Mouse (Mus musculus) cerebellum, postnatal 4 days (tissue): ENCODE data around the gene Rfpl4b.
"Not testable (repeated sequence)": the region's sequence is repeated elsewhere in the genome, so short reads cannot be mapped to it uniquely, and the experiment has no call there.

Experiments
- DNase-seq, 2 experiments: peaks; one replicate each; pipeline ENCODE4 v3.0.0; 2022; ENCODE audit warnings: low spot score in 2 of 2, mixed read lengths in 1 of 2

Gene Rfpl4b

DNA sequence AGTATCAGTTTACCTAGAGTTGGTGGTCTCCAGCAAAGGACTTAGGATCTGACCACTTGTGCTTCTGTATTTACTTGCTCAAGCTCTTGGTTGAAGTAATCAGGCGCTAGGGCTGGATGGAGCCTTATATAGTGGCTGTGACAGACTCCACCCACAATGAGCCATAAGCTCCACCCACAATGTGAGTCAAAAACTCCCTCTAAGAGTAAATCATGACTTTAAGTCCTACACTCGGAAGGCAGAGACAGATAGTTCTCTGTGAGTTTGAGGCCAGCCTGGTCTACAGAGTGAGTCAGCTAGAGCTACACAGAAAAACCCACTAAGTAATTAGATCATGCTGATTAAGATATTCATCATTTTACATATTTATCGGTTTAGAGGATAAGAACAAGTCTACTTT, at the start of gene Rfpl4b:
Gene Rfpl4b, minus strand, starts transcription at position 101 of the 400 bp plus-strand sequence.
- no peak for DNase-seq

DNA sequence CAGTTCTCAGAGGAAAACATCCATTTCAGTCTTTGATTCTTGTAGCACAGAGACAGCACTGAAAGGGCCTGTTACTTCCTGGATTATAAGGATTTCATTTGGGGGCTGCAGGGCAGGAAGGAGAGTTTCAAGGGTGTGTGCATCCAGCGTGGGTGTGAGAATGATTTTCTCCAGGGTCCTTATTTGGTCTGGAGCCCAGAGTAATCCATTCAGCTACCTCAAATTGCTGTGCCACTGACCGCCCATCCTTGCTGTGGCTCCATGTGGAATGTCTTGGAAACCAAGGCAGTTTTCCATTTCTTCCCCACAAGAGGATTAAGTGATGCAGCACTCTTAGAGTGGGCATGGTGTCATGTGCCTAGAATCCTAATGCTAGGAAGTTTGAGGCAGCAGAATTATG, 33.6 kb upstream of the Rfpl4b start:
- no peak for DNase-seq

DNA sequence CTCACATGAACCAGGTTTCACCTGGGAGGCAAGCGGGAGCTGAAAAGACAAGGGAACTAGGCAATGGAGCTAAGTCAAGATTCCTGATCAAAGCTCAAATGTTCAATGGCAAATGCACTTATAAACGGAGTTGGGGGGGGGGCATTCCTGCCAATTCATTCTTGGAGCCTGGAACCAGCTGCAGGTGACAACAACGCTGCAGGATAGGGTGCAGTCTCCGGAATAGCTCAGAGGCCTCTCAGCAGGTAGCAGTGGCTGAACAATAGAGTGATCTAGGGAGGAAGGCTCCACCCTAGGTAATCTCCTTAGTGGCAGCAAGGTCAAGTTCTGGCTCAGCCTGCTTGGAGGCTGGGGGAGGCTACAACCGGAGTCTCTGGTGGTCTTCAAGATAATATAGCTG, 28.4 kb upstream of the Rfpl4b start:
- DNase-seq: not testable (repeated sequence)

DNA sequence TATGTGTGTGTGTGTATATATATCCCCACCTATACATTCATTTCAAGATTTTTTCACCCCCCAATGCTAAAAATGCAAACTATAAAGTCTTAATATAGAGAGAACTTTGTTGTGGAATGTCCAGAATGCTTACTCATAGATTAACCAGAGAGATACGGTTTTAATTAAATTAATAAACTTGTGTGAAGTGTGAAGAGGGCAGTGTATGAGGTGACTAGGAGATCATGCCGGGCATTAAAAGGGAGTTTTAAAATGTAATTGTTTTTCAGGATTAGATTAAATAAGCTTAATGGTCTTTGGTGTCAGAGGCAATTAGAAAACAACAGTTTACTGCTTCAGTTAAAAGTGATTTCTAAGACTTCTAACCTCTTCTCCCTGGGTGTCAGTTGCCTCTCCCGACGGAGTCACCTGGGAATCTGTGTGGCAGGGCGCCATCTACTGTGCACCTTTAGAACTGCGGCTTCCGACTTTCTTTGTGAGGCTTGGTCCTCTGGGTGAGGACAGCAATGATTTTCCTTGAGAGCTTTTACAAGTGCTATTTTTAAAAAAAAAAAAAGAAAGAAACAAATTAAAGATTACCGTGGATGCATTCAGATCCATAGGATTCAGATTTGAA, 27.4 kb upstream of the Rfpl4b start:
- DNase-seq: peak; percentile 71 to 82

DNA sequence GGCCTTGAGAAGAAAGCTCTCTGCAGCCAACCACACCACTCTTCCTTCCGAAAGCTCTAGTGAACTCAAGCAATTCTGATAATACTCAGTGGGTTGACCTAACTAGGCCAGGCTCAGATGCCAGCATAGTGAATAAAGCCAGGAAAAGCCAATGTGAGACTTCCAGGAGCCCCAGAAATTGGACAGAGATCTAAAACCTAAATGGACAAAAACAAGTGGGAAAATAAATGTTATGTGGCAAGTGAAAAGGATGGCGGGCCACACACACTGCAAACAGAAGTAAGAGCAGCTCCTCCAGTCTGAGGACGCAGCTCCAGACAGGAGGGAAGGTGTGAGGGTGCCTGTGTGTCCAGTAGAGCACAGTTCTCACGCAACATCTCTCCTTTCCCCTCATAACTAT, 26.7 kb upstream of the Rfpl4b start:
- DNase-seq: no peak

DNA sequence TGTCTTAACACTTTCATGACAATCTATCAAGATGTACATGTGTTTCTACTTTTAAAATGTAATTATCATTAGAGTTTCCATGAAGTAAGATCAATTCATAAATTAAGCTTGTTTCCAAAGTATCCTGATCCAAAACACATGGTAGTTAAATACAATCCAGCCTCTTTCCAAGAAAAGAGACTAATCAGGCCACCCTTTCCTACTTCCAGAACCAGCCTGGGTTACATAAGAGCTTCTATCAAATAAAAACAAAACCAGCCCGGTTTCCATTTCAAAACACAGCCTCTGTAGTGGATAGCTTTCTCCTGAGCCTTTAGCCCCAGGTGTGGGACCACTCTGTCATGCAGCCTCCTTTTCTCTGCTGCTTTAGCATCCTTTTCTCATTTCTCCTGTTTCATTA, 2.2 kb upstream of the Rfpl4b start:
- DNase-seq: no peak

DNA sequence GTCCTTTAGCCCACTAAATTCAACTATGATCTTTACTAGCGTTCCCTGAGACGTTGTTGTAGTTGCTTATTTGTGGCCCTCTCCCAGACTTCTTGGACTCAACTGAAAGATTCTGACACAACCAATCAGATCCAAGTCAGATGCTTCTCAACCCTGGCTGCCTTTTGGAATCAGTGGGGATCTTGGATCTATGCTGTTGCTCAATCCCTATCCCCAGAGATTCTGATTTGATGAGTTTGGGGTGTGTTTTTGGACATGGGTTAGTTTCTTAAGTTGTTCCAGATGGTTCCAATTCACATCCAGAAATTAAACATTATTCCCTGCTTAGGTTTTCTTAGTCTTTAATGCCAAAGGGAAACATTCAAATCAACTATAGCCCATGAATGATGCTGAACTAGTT, 15.5 kb downstream of the Rfpl4b start:
- DNase-seq: no peak

DNA sequence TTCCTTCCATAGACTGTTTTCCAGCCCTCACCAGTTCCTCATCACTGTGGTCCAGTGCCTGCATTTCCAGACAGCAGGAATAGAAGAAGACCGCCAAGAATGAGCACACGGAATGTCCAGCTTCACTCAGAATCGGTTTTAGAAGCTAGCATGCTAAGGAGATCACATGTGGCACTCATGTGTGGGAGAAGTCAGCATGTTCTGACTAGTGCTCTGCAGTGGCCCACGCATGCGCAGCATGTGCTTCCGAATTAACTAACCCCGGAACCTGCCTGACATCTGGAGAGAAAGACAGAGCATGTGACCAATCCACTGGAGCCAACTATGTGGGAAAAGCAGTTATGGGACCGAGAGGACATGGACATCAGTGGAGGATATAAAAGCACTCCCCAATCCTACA, 17.5 kb downstream of the Rfpl4b start:
- DNase-seq: no peak

DNA sequence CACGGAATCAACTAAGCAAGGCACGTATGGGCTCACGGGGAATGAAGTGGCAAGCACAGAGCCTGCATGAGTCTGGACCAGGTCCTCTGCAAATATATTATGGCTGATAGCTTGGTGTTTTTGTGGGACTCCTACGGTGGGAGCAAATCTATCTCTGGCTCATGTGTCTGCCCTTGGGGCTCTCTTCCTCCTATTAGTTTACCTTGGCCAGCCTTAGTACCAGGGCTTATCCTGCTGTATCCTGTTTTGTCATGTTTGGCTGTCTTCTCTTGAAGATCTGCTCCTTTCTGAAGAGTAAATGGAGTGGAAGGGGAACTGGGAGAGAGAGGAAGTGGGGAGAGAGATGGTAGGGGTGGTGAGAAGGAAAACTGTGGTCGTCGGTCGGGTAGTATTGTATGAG, 18.3 kb downstream of the Rfpl4b start:
- no peak for DNase-seq

DNA sequence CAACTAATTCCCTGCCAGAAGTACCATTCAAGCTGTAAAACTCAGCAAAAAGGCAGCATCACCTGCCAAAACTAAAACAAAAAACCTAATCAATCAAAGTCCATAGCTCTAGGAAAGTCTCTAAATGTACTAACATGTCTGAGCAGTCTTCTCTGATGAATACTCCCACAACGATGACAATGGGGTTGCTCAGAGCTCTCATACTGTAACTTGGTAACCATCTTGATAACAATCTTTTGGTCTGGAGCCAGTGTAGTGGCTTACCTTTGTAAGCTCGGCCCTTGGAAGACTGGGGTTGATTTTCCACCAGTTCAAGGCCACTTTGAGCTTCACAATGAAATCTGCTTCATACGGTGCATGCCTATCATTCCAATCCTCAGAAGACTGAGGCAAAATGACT, 33.0 kb downstream of the Rfpl4b start:
- no peak for DNase-seq
